In the genomic region with DNA sequence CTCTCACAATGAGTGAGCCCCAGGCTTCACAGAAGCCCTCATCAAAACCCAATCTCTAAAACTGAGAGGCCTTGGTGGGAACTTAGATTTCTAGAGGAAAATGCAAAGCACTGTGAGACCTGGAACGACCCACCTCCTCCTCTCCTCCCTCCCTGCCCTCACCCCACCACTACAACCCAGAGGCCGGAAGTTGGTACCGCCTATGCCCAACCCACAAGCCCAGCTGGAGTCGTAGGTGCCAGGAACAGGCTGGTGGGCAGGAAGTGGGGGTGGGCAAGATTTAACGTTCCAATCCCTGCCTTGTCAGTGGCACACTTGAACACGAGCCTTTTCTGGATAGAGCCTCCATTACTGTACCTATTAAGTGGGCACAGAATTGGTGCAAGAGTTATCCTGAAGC, we compare ENCODE assay signal across 17 mouse cellular contexts. TPM values are rescaled to one million over a fixed set of nuclear protein-coding genes. Genes with fewer than 3 reads are reported as not detected.
A peak's percentile ranks its signal among the peaks of the same experiment; 100 is the strongest.
DNase-seq lines count a peak whose midpoint lies in the region; TF ChIP-seq lines count a peak whose summit lies in the region.
"Had no signal": no experiment of that assay in that cellular context is flagged by ENCODE, and none has a peak within 500 bp of the region (broad histone marks: within the 10 kb centered on the region; RNA-seq: fewer than 3 reads in every experiment).

No protein-coding gene starts in this region.

- in situ Hi-C loops in CH12.LX (cut with MboI; ENCODE audit: low pct_ligation_motif_present, low pct_unique_long_range_greater_than_20kb, low sequenced_read_pairs), result loop anchor here (5.0 kb wide), 1 partner anchor 43 kb away; no protein-coding TSS in a partner anchor

- no peaks in the 10 kb centered on the region for H3K36me3 ChIP-seq in CH12.LX (replicated peaks in 1 of 2; ENCODE audit: control insufficient read depth in 1 of 2, insufficient read depth in 1 of 2, low read length in 1 of 2)
- no peaks in the 10 kb centered on the region for H3K36me3 ChIP-seq in splenic B cell, adult 2 months (ENCODE audit: control insufficient read depth, insufficient read depth, low read length, poor library complexity, severe bottlenecking)
- H3K36me3 ChIP-seq: kidney, embryonic 15.5 days; midbrain, embryonic 10.5 days had no signal

- H3K4me1 ChIP-seq in CH12.LX (ENCODE audit: control insufficient read depth in 1 of 2, insufficient read depth in 2 of 2), result peaks cover 0 to 11% of the 10 kb centered on the region in 2 experiments; a peak in 2 of 4 replicates
- H3K4me1 ChIP-seq: kidney, embryonic 15.5 days; midbrain, embryonic 10.5 days had no signal

- no peaks in the 10 kb centered on the region for H3K27me3 ChIP-seq in CH12.LX (replicated peaks)
- H3K27me3 ChIP-seq in splenic B cell, adult 2 months (ENCODE audit: control insufficient read depth, insufficient read depth, low read length, poor library complexity, severe bottlenecking), result no peaks in the 10 kb centered on the region
- H3K27me3 ChIP-seq: kidney, embryonic 15.5 days had no signal

- TF ChIP-seq EP300 in CH12.LX (IDR thresholded peaks at IDR 0.05; ENCODE audit: low read length), result peak; percentile 31; the same call in 1 of the 2 replicates

- no peaks in the 10 kb centered on the region for H3K79me2 ChIP-seq in CH12.LX (replicated peaks; ENCODE audit: control insufficient read depth, extremely low read depth, insufficient read depth, poor library complexity, severe bottlenecking)

- H3K9ac ChIP-seq in CH12.LX (ENCODE audit: insufficient read depth, low read depth), result no peak overlapping the region
- H3K9ac ChIP-seq: hindbrain, embryonic 14.5 days; kidney, embryonic 15.5 days had no signal

- H3K4me2 ChIP-seq in CH12.LX (ENCODE audit: insufficient read depth, low read depth, poor library complexity, severe bottlenecking), result no peak overlapping the region
- H3K4me2 ChIP-seq: heart, embryonic 11.5 days; hindbrain, embryonic 14.5 days; kidney, embryonic 15.5 days had no signal

- TF ChIP-seq POLR2A in CH12.LX (IDR thresholded peaks at IDR 0.05; ENCODE audit: low read depth, low read length), result no peak

- no peak for TF ChIP-seq RAD21 in CH12.LX (IDR thresholded peaks at IDR 0.05; ENCODE audit: low read depth, low read length)

- no peak for TF ChIP-seq CTCF in CH12.LX (conservative IDR thresholded peaks at IDR 0.05 in 1 of 2, IDR thresholded peaks at IDR 0.05 in 1 of 2; ENCODE audit: low read depth in 2 of 2, low read length in 2 of 2)

- H3K9me3 ChIP-seq in CH12.LX (replicated peaks; ENCODE audit: low read length), result no peaks in the 10 kb centered on the region
- H3K9me3 ChIP-seq: kidney, embryonic 15.5 days; midbrain, embryonic 10.5 days had no signal

- dilution Hi-C loops in CH12.LX (cut with MboI; ENCODE audit: extremely low pct_ligation_motif_present, extremely low pct_unique_long_range_greater_than_20kb, low sequenced_read_pairs), result no loop called here

- H3K27ac ChIP-seq in CH12.LX (ENCODE audit: insufficient read depth, low read depth), result no peak overlapping the region
- H3K27ac ChIP-seq: hindbrain, embryonic 14.5 days; kidney, embryonic 15.5 days; midbrain, embryonic 10.5 days had no signal

- DNase-seq in B cell, adult 2 months, result peak; percentile 27 to 31
- peak; percentile 38 for DNase-seq in CH12.LX (ENCODE audit: extremely low read depth)
- DNase-seq in lung, postnatal 10 days, result peak; percentile 41
- peak; percentile 24 for DNase-seq in splenic B cell, adult 2 months (ENCODE audit: low read depth, low spot score)
- DNase-seq in right cerebral cortex, postnatal 36 days (ENCODE audit: low spot score in 2 of 2), result no peak
- DNase-seq in ovary, postnatal 14 days (ENCODE audit: low spot score), result no peak
- no peak for DNase-seq in Muller cell, postnatal 12 days (ENCODE audit: inconsistent ontology term)
- DNase-seq in cerebellum, adult 8-10 months, result no peak
- DNase-seq: cerebellum, adult 9-11 months had no signal

- H3K4me3 ChIP-seq in CH12.LX (replicated peaks in 1 of 3; ENCODE audit: low read depth in 2 of 3, low read length in 2 of 3, poor library complexity in 1 of 3), result no peak overlapping the region
- H3K4me3 ChIP-seq: kidney, embryonic 15.5 days; midbrain, embryonic 10.5 days had no signal

TF ChIP-seq in CH12.LX, 34 proteins besides CTCF, POLR2A, EP300 and RAD21:
- TF ChIP-seq CHD1 (IDR thresholded peaks at IDR 0.05; ENCODE audit: low read depth, low read length), result no peak
- 0 out of 2 replicates have a peak, but pooled peaks have one; percentile 10 for TF ChIP-seq KAT2A (IDR thresholded peaks at IDR 0.05; ENCODE audit: insufficient replicate concordance, low read length)
- TF ChIP-seq IRF4 (IDR thresholded peaks at IDR 0.05; ENCODE audit: low read depth, low read length), result peak; percentile 31; the same call in 1 of the 2 replicates

RNA-seq across cellular contexts. Expression of a gene that starts 40.0 kb away (rescaled TPM):
- total RNA-seq in CH12.LX (2012; rRNA removed), result 15.2 and 16.7 TPM in 2 replicates
- total RNA-seq in CH12.LX (2014; rRNA removed), result 6.2 and 6.7 TPM in 2 replicates
- 11.7 and 12.1 TPM in 2 replicates for polyA plus RNA-seq in CH12.LX (2012; ENCODE audit: insufficient read length, low read depth)

RNA-seq across cellular contexts. Expression of a gene that starts 51.3 kb away (rescaled TPM):
- total RNA-seq in CH12.LX (2012; rRNA removed) (not detected in 2 replicates), CH12.LX (2014; rRNA removed) (not detected in 2 replicates)
- not detected in 2 replicates for polyA plus RNA-seq in CH12.LX (2012; ENCODE audit: insufficient read length, low read depth)
- total RNA-seq: MEL had no signal
- polyA plus RNA-seq: embryonic facial prominence, embryonic 11.5 days; heart, embryonic 11.5 days; hindbrain, embryonic 14.5 days; kidney, embryonic 15.5 days; limb, embryonic 11.5 days; liver, embryonic 16.5 days; midbrain, embryonic 10.5 days had no signal

Comparison
In these comparisons a context has a peak if more than half of its experiments do, and no peak if none do; other contexts are left out.
1. DNase-seq: peak in B cell, adult 2 months (2 of 2), CH12.LX (single experiment), lung, postnatal 10 days (single experiment) and splenic B cell, adult 2 months (single experiment); none in right cerebral cortex, postnatal 36 days (0 of 2), ovary, postnatal 14 days (single experiment), Muller cell, postnatal 12 days (single experiment) and cerebellum, adult 8-10 months (single experiment).